Mouse (Mus musculus) myocyte (in vitro differentiated cells): ENCODE data around the gene Ugt1a8. TPM values are rescaled to one million over a fixed set of nuclear protein-coding genes. Genes with fewer than 3 reads are reported as not detected.

Source experiments
- H3K27me3 ChIP-seq: one replicate; pipeline ENCODE4 v1.6.1; 2011; ENCODE audit not compliant: control insufficient read depth, insufficient read depth, insufficient read length
- H3K36me3 ChIP-seq: one replicate; pipeline ENCODE4 v1.6.1; 2011; ENCODE audit not compliant: control insufficient read depth, insufficient read depth
- H3K4me2 ChIP-seq: one replicate; pipeline ENCODE4 v1.6.1; 2011; ENCODE audit warnings: low read depth, control low read depth
- H3K4me3 ChIP-seq: one replicate; pipeline ENCODE4 v1.5.1; 2011; ENCODE audit warnings: mild to moderate bottlenecking, control low read depth, moderate library complexity
- H3K79me2 ChIP-seq: one replicate; pipeline ENCODE4 v1.6.1; 2011; ENCODE audit not compliant: control insufficient read depth, insufficient read depth
- H3ac ChIP-seq: one replicate; pipeline ENCODE4 v1.6.1; 2011; ENCODE audit not compliant: control insufficient read depth, insufficient read length
- CEBPB ChIP-seq: IDR thresholded peaks from 2 replicates; pipeline ENCODE4 v1.6.1; 2011; ENCODE audit warnings: mild to moderate bottlenecking, moderate library complexity; ENCODE audit not compliant: poor library complexity, insufficient read depth, severe bottlenecking
- E2F4 ChIP-seq: IDR thresholded peaks from one replicate; pipeline ENCODE4 v1.6.1; 2011; ENCODE audit warnings: mild to moderate bottlenecking, control low read depth, moderate library complexity; ENCODE audit not compliant: insufficient read depth
- MAX ChIP-seq: IDR thresholded peaks from one replicate; pipeline ENCODE4 v1.6.1; 2011; ENCODE audit warnings: low read depth, mild to moderate bottlenecking, control low read depth
- MYOD1 ChIP-seq, 3 experiments: IDR thresholded peaks; one replicate each; pipeline ENCODE4 v1.6.1; 2011; ENCODE audit warnings: control low read depth in 2 of 3, low read depth in 2 of 3, mild to moderate bottlenecking in 2 of 3, moderate library complexity in 1 of 3; ENCODE audit not compliant: insufficient read length in 2 of 3, control insufficient read depth in 1 of 3
- MYOG ChIP-seq, 3 experiments: IDR thresholded peaks; one replicate each; pipeline ENCODE4 v1.6.1; 2011; ENCODE audit warnings: control low read depth in 2 of 3, low read depth in 2 of 3, mild to moderate bottlenecking in 2 of 3; ENCODE audit not compliant: insufficient read length in 2 of 3, control insufficient read depth in 1 of 3, insufficient read depth in 1 of 3
- POLR2A ChIP-seq: IDR thresholded peaks from one replicate; pipeline ENCODE4 v1.6.1; 2011; ENCODE audit warnings: low read depth, mild to moderate bottlenecking, control low read depth, moderate library complexity; ENCODE audit not compliant: insufficient read length
- POLR2AphosphoS2 ChIP-seq: IDR thresholded peaks from one replicate; pipeline ENCODE4 v1.6.1; 2011; ENCODE audit warnings: low read depth, control low read depth; ENCODE audit not compliant: insufficient read length
- REST ChIP-seq: IDR thresholded peaks from one replicate; pipeline ENCODE4 v1.6.1; 2011; ENCODE audit warnings: mild to moderate bottlenecking, control low read depth, moderate library complexity; ENCODE audit not compliant: insufficient read depth, insufficient read length
- SRF ChIP-seq: IDR thresholded peaks from one replicate; pipeline ENCODE4 v1.6.1; 2011; ENCODE audit warnings: low read depth; ENCODE audit not compliant: control insufficient read depth, insufficient read length
- TCF12 ChIP-seq: IDR thresholded peaks from one replicate; pipeline ENCODE4 v1.6.1; 2011; ENCODE audit warnings: mild to moderate bottlenecking, control low read depth; ENCODE audit not compliant: poor library complexity, insufficient read depth, severe bottlenecking
- TCF3 ChIP-seq: IDR thresholded peaks from one replicate; pipeline ENCODE4 v1.6.1; 2011; ENCODE audit warnings: low read depth, control low read depth; ENCODE audit not compliant: insufficient read length
- USF1 ChIP-seq: IDR thresholded peaks from one replicate; pipeline ENCODE4 v1.6.1; 2011; ENCODE audit warnings: low read depth, mild to moderate bottlenecking, control low read depth, moderate library complexity
- polyA plus RNA-seq: library from polyadenylated mRNA; unstranded; fragments of >200 nt; fragmentation: generic; extraction: Trizol; gene quantifications from one replicate; pipeline ENCODE4 v1.2.1, GENCODE M21; 2012; ENCODE audit warnings: missing spikeins

Ugt1a8 gene
- polyA plus RNA-seq, 1 experiment = not detected

- Histone ChIP-seq H3K36me3 (peaks cover 48% of the 10 kb centered on the region), H3K4me2 (no peak overlapping the region), H3ac (no peak overlapping the region), H3K27me3 (no peaks in the 10 kb centered on the region), H3K79me2 (no peaks in the 10 kb centered on the region), H3K4me3 (no peak overlapping the region)
- no peak for TF ChIP-seq MAX
- no peak for TF ChIP-seq TCF3
- TF ChIP-seq POLR2A = no peak
Observed at GRCm38 (mm10) chr1:88262961-88263360, 175.3 kb downstream of the Ugt1a8 start.

- TF ChIP-seq POLR2A = no peak
- TF ChIP-seq MAX = no peak
- no peak for TF ChIP-seq E2F4
- no peak for TF ChIP-seq MYOD1 (IDR thresholded peaks at IDR 0.05; ENCODE audit: control insufficient read depth in 1 of 3, insufficient read length in 2 of 3, low read depth in 2 of 3)
- no peak for TF ChIP-seq SRF
- no peak for TF ChIP-seq TCF3
- no peak for TF ChIP-seq CEBPB
- TF ChIP-seq REST = no peak
- no peak for TF ChIP-seq MYOG (IDR thresholded peaks at IDR 0.05; ENCODE audit: control insufficient read depth in 1 of 3, insufficient read depth in 1 of 3, insufficient read length in 2 of 3, low read depth in 2 of 3)
- TF ChIP-seq TCF12 = no peak
- H3K4me3 ChIP-seq = no peak overlapping the region
- no peak overlapping the region for H3K4me2 ChIP-seq
- no peaks in the 10 kb centered on the region for H3K27me3 ChIP-seq
- H3ac ChIP-seq = no peak overlapping the region
- peaks cover 54% of the 10 kb centered on the region for H3K36me3 ChIP-seq
- no peaks in the 10 kb centered on the region for H3K79me2 ChIP-seq
Observed at GRCm38 (mm10) chr1:88263778-88264177, 176.2 kb downstream of the Ugt1a8 start.

GRCm38 (mm10) chr1:88264237-88264868 lies 176.7 kb downstream of the Ugt1a8 start:
- TF ChIP-seq MYOG (IDR thresholded peaks at IDR 0.05; ENCODE audit: control insufficient read depth in 1 of 3, insufficient read depth in 1 of 3, insufficient read length in 2 of 3, low read depth in 2 of 3) (no peak), REST (no peak), TCF12 (no peak)
- peaks cover 60% of the 10 kb centered on the region for H3K36me3 ChIP-seq
- no peak overlapping the region for H3ac ChIP-seq
- no peaks in the 10 kb centered on the region for H3K27me3 ChIP-seq
- H3K4me3 ChIP-seq = no peak overlapping the region
- H3K79me2 ChIP-seq = no peaks in the 10 kb centered on the region
- no peak overlapping the region for H3K4me2 ChIP-seq

- H3K4me3 ChIP-seq = no peak overlapping the region
- H3K27me3 ChIP-seq = no peaks in the 10 kb centered on the region
- no peaks in the 10 kb centered on the region for H3K79me2 ChIP-seq
- no peak overlapping the region for H3ac ChIP-seq
- TF ChIP-seq REST (no peak), MAX (no peak), TCF12 (no peak)
- H3K4me2 ChIP-seq = no peak overlapping the region
- peaks cover 65% of the 10 kb centered on the region for H3K36me3 ChIP-seq
Observed at GRCm38 (mm10) chr1:88264869-88265240, 177.2 kb downstream of the Ugt1a8 start.

- TF ChIP-seq MAX (no peak), E2F4 (no peak), USF1 (no peak), TCF12 (no peak), SRF (no peak), MYOG (IDR thresholded peaks at IDR 0.05; ENCODE audit: control insufficient read depth in 1 of 3, insufficient read depth in 1 of 3, insufficient read length in 2 of 3, low read depth in 2 of 3) (no peak), MYOD1 (IDR thresholded peaks at IDR 0.05; ENCODE audit: control insufficient read depth in 1 of 3, insufficient read length in 2 of 3, low read depth in 2 of 3) (no peak), REST (no peak), TCF3 (no peak), CEBPB (no peak), POLR2AphosphoS2 (no peak), POLR2A (no peak)
- Histone ChIP-seq H3ac (no peak overlapping the region), H3K36me3 (peaks cover 66% of the 10 kb centered on the region), H3K27me3 (no peaks in the 10 kb centered on the region), H3K79me2 (no peaks in the 10 kb centered on the region), H3K4me2 (no peak overlapping the region), H3K4me3 (no peak overlapping the region)
Observed at GRCm38 (mm10) chr1:88266123-88266522, 178.5 kb downstream of the Ugt1a8 start.

GRCm38 (mm10) chr1:88267489-88267888 lies 179.9 kb downstream of the Ugt1a8 start:
- no peak for TF ChIP-seq SRF
- no peak for TF ChIP-seq POLR2A
- TF ChIP-seq MYOG (IDR thresholded peaks at IDR 0.05; ENCODE audit: control insufficient read depth in 1 of 3, insufficient read depth in 1 of 3, insufficient read length in 2 of 3, low read depth in 2 of 3) = no peak
- no peak for TF ChIP-seq TCF3
- TF ChIP-seq POLR2AphosphoS2 = no peak
- TF ChIP-seq MAX = no peak
- no peak for TF ChIP-seq REST
- TF ChIP-seq E2F4 = no peak
- no peak for TF ChIP-seq TCF12
- TF ChIP-seq USF1 = no peak
- no peak for TF ChIP-seq CEBPB
- TF ChIP-seq MYOD1 (IDR thresholded peaks at IDR 0.05; ENCODE audit: control insufficient read depth in 1 of 3, insufficient read length in 2 of 3, low read depth in 2 of 3) = no peak
- Histone ChIP-seq H3K4me2 (peak overlapping the region; percentile 19), H3ac (no peak overlapping the region), H3K27me3 (no peaks in the 10 kb centered on the region), H3K79me2 (no peaks in the 10 kb centered on the region), H3K36me3 (peaks cover 75% of the 10 kb centered on the region), H3K4me3 (no peak overlapping the region)
